Mouse (Mus musculus) liver, postnatal 0 days (tissue): ENCODE results near the gene Dmgdh.

Experiments
- CTCF ChIP-seq: sonication (generic); IDR thresholded peaks from 2 replicates; pipeline ENCODE4 v1.5.1; 2016; ENCODE audit warnings: antibody characterized with exemption, low read depth
- EP300 ChIP-seq: IDR thresholded peaks from 2 replicates; pipeline ENCODE4 v1.6.1; 2016; ENCODE audit warnings: antibody characterized with exemption, low read depth, mild to moderate bottlenecking

GRCm38 (mm10) chr13:93632927-93633326 is 41.3 kb upstream of the Dmgdh start:
- TF ChIP-seq CTCF = no peak
- no peak for TF ChIP-seq EP300
